Mouse (Mus musculus) embryonic facial prominence, embryonic 15.5 days (tissue): ENCODE data around the gene Ppp2r2c. TPM values are rescaled to one million over a fixed set of nuclear protein-coding genes. Genes with fewer than 3 reads are reported as not detected.

Experiments used
- ATAC-seq: fragments of 200-750 bp; cut with Nextera tagmentation; 2 replicates; pipeline ENCODE4 v1.8.0; 2017; ENCODE audit warnings: low read depth, moderate TSS enrichment; ENCODE audit not compliant: insufficient number of reproducible peaks, low FRiP score, low TSS enrichment
- H3K27ac ChIP-seq: fragments of 300-500 bp; sonication (generic); replicated peaks from 2 replicates; pipeline ENCODE4 v1.5.1; 2015; ENCODE audit warnings: mild to moderate bottlenecking, inconsistent platforms
- H3K27me3 ChIP-seq: fragments of 300-500 bp; sonication (generic); 2 replicates; pipeline ENCODE4 v1.6.1; 2015; ENCODE audit warnings: inconsistent platforms
- H3K36me3 ChIP-seq: fragments of 300-500 bp; sonication (generic); 2 replicates; pipeline ENCODE4 v1.6.1; 2015; ENCODE audit warnings: mild to moderate bottlenecking, inconsistent platforms
- H3K4me1 ChIP-seq: fragments of 300-500 bp; sonication (generic); 2 replicates; pipeline ENCODE4 v1.6.1; 2015; ENCODE audit warnings: inconsistent platforms
- H3K4me2 ChIP-seq: fragments of 300-500 bp; sonication (generic); replicated peaks from 2 replicates; pipeline ENCODE4 v1.6.1; 2015; ENCODE audit warnings: mild to moderate bottlenecking, inconsistent platforms
- H3K4me3 ChIP-seq: fragments of 300-500 bp; sonication (generic); replicated peaks from 2 replicates; pipeline ENCODE4 v1.5.1; 2015; ENCODE audit warnings: mild to moderate bottlenecking, inconsistent platforms
- H3K9ac ChIP-seq: fragments of 300-500 bp; sonication (generic); 2 replicates; pipeline ENCODE4 v1.6.1; 2015; ENCODE audit warnings: inconsistent platforms
- H3K9me3 ChIP-seq: fragments of 300-500 bp; sonication (generic); replicated peaks from 2 replicates; pipeline ENCODE4 v1.6.1; 2016; ENCODE audit warnings: inconsistent platforms
- WGBS: fragments of 180-500 bp; shearing (Covaris S2); methylation state at CpG from one replicate; pipeline ENCODE4 v1.1.7; 2015; 5-methylcytosine and 5-hydroxymethylcytosine counted together
- polyA plus RNA-seq: library from polyadenylated mRNA; unstranded; fragments of >200 nt; fragmentation: Nextera tagmentation; extraction: Ambion mirVana; gene quantifications from 2 replicates; pipeline ENCODE4 v1.2.1, GENCODE M21; 2015

Ppp2r2c gene
- polyA plus RNA-seq, 1 experiment from 2014 or later = 1.0 TPM

DNA sequence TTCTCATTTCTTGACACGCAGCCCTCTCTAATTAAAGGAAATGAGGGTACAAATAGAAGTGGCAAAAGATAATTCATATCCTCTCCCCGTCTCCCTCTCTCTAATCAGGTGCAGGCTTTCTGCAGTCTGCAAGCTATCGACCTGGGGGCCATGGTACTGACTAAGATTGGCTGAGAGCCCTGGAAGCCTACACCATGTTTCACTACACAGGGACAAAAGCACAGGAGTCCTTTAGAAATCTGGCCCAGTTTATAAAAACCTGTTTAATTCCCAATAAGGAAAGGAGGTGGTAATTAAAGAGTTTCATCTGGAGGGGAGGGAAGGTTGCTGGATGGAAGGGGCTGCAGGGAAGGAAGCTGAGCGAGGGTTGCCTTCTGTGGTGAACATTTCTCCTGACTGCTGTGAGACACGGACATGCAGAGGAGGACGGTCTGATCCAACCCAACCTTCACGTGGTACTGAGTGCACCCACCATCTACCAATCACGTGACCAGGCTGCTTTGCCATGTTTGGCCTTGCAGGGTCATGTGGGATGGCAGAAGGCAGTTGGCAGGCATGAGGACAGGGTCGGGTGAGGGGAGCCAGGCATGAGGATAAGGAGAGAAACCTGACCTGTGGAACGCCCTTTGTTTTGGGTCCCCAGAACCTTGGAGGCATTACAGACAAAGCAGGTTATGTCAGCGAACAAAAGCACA lies 30.2 kb downstream of the Ppp2r2c start:
- no peak overlapping the region for H3K4me2 ChIP-seq
- no peak overlapping the region for H3K4me3 ChIP-seq
- no peaks in the 10 kb centered on the region for H3K36me3 ChIP-seq
- no peak for ATAC-seq
- no peak overlapping the region for H3K27ac ChIP-seq
- H3K4me1 ChIP-seq = no peaks in the 10 kb centered on the region
- no peaks in the 10 kb centered on the region for H3K9me3 ChIP-seq
- H3K27me3 ChIP-seq = 0 out of 2 replicates have a peak, but pooled peaks cover 4% of the 10 kb centered on the region
- H3K9ac ChIP-seq = no peak overlapping the region
- 72% methylated on average over 11 of the region's 11 CpGs for WGBS

GRCm38 (mm10) chr5:36899392-36899791 lies 31.1 kb downstream of the Ppp2r2c start:
- Histone ChIP-seq H3K4me1 (no peaks in the 10 kb centered on the region), H3K27me3 (0 out of 2 replicates have a peak, but pooled peaks cover 4% of the 10 kb centered on the region), H3K4me3 (no peak overlapping the region), H3K9ac (no peak overlapping the region), H3K27ac (no peak overlapping the region), H3K9me3 (no peaks in the 10 kb centered on the region), H3K4me2 (no peak overlapping the region), H3K36me3 (no peaks in the 10 kb centered on the region)
- 68% methylated on average over 5 of the region's 5 CpGs for WGBS
- ATAC-seq = no peak

DNA sequence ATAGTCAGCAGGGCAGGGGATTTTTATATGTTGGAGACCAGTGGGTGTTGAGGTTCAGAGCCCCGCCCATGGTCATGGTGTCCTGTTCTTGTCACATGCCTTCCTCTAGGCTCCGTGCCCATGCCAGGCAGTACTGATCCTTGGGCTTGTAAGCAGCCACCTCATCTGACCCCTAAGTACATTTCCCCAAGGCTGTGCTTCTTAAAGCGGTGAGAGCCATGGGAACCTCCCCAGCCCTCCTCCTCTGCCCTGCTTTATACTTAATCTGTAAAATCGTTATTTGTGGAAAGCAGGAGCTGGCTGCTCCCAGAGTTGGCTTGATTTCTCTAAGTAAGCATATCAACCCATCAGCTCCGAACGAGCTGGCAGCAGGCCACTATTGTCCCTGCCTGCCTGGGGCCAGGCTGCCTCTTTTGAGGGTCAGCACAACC lies 31.9 kb downstream of the Ppp2r2c start:
- Histone ChIP-seq H3K27me3 (0 out of 2 replicates have a peak, but pooled peaks cover 4% of the 10 kb centered on the region), H3K36me3 (no peaks in the 10 kb centered on the region), H3K27ac (no peak overlapping the region), H3K9me3 (no peaks in the 10 kb centered on the region), H3K4me3 (no peak overlapping the region), H3K9ac (no peak overlapping the region), H3K4me1 (no peaks in the 10 kb centered on the region), H3K4me2 (no peak overlapping the region)
- no peak for ATAC-seq
- 52% methylated on average over 6 of the region's 6 CpGs for WGBS

- H3K4me1 ChIP-seq = no peaks in the 10 kb centered on the region
- no peak overlapping the region for H3K9ac ChIP-seq
- H3K4me2 ChIP-seq = no peak overlapping the region
- no peak overlapping the region for H3K27ac ChIP-seq
- H3K36me3 ChIP-seq = no peaks in the 10 kb centered on the region
- no peak for ATAC-seq
- no peak overlapping the region for H3K4me3 ChIP-seq
- no peaks in the 10 kb centered on the region for H3K9me3 ChIP-seq
- 0 out of 2 replicates have a peak, but pooled peaks cover 2% of the 10 kb centered on the region for H3K27me3 ChIP-seq
- WGBS = 76% methylated on average over 2 of the region's 2 CpGs
These were observed 34.5 kb downstream of the Ppp2r2c start for GRCm38 (mm10) chr5:36902807-36903206.

DNA sequence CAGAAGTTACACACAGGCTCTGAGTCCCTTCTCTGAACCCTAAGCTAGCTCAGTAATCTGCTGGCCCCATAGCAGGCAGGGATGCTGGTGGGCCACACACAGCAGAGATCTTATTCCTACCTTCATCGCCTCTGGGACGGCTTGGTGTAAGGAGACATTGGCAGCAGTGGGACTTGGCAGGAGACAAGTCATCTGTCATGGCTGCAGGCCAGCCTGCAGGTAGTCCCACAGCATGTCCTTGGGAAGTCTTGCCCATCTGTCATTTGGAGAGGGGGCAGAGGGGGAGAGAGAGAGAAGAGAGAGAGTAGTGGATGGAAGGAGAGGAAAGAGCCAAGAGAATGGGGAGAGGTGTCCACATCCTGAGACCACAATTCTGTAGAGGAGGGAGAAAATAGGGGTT lies 35.8 kb downstream of the Ppp2r2c start:
- no peak overlapping the region for H3K4me3 ChIP-seq
- no peaks in the 10 kb centered on the region for H3K9me3 ChIP-seq
- ATAC-seq = no peak
- H3K9ac ChIP-seq = no peak overlapping the region
- no peaks in the 10 kb centered on the region for H3K27me3 ChIP-seq
- WGBS = 81% methylated on average over 2 of the region's 2 CpGs
- H3K27ac ChIP-seq = no peak overlapping the region
- H3K4me1 ChIP-seq = no peaks in the 10 kb centered on the region
- no peaks in the 10 kb centered on the region for H3K36me3 ChIP-seq
- H3K4me2 ChIP-seq = no peak overlapping the region

GRCm38 (mm10) chr5:36904703-36905102 lies 36.4 kb downstream of the Ppp2r2c start:
- 72% methylated on average over 9 of the region's 9 CpGs for WGBS
- H3K4me3 ChIP-seq = no peak overlapping the region
- H3K36me3 ChIP-seq = no peaks in the 10 kb centered on the region
- H3K4me1 ChIP-seq = no peaks in the 10 kb centered on the region
- H3K9ac ChIP-seq = no peak overlapping the region
- ATAC-seq = no peak
- no peak overlapping the region for H3K27ac ChIP-seq
- no peak overlapping the region for H3K4me2 ChIP-seq
- H3K27me3 ChIP-seq = no peaks in the 10 kb centered on the region
- H3K9me3 ChIP-seq = no peaks in the 10 kb centered on the region

DNA sequence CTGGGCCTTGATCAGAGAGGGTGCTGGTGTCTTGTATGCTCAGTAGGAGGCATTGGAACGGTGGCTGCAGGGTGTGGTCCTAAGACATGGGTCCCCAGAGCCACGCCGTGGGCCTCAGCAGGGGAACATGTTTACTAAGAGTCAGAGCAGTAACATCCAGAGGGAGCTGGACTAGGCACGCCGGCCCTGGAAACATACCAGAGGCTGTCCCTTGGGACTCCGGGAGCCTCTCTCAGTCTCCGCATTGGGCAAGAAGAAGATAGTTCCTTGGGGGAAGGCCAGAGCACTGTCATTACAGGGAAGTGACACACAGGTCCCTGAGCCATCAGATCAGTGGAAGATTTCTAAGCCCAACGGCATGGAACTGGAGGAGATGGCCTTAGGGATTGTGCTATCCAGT lies 36.9 kb downstream of the Ppp2r2c start:
- no peaks in the 10 kb centered on the region for H3K36me3 ChIP-seq
- no peak overlapping the region for H3K27ac ChIP-seq
- ATAC-seq = no peak
- no peaks in the 10 kb centered on the region for H3K4me1 ChIP-seq
- no peak overlapping the region for H3K4me2 ChIP-seq
- no peaks in the 10 kb centered on the region for H3K27me3 ChIP-seq
- 67% methylated on average over 8 of the region's 8 CpGs for WGBS
- H3K4me3 ChIP-seq = no peak overlapping the region
- no peaks in the 10 kb centered on the region for H3K9me3 ChIP-seq
- no peak overlapping the region for H3K9ac ChIP-seq

- Histone ChIP-seq H3K27me3 (peaks cover 8% of the 10 kb centered on the region; the same call in 1 of the 2 replicates), H3K9ac (no peak overlapping the region), H3K9me3 (no peaks in the 10 kb centered on the region), H3K27ac (no peak overlapping the region), H3K4me3 (no peak overlapping the region), H3K4me1 (no peaks in the 10 kb centered on the region), H3K4me2 (no peak overlapping the region), H3K36me3 (no peaks in the 10 kb centered on the region)
- no peak for ATAC-seq
- WGBS = 34% methylated on average over 10 of the region's 10 CpGs
These were observed 39.4 kb downstream of the Ppp2r2c start for GRCm38 (mm10) chr5:36907695-36908094.

- H3K9me3 ChIP-seq = no peaks in the 10 kb centered on the region
- H3K4me2 ChIP-seq = no peak overlapping the region
- no peaks in the 10 kb centered on the region for H3K36me3 ChIP-seq
- H3K4me1 ChIP-seq = no peaks in the 10 kb centered on the region
- H3K9ac ChIP-seq = no peak overlapping the region
- H3K27ac ChIP-seq = no peak overlapping the region
- peaks cover 8% of the 10 kb centered on the region; the same call in 1 of the 2 replicates for H3K27me3 ChIP-seq
- no peak for ATAC-seq
- WGBS = 83% methylated on average over 21 of the region's 21 CpGs
- H3K4me3 ChIP-seq = no peak overlapping the region
These were observed 41.2 kb downstream of the Ppp2r2c start for GRCm38 (mm10) chr5:36909545-36909944.

- no peaks in the 10 kb centered on the region for H3K9me3 ChIP-seq
- no peak overlapping the region for H3K9ac ChIP-seq
- H3K27ac ChIP-seq = no peak overlapping the region
- no peak for ATAC-seq
- peaks cover 8% of the 10 kb centered on the region; the same call in 1 of the 2 replicates for H3K27me3 ChIP-seq
- no peaks in the 10 kb centered on the region for H3K36me3 ChIP-seq
- H3K4me1 ChIP-seq = no peaks in the 10 kb centered on the region
- no peak overlapping the region for H3K4me3 ChIP-seq
- 36% methylated on average over 7 of the region's 7 CpGs for WGBS
- no peak overlapping the region for H3K4me2 ChIP-seq
These were observed 42.7 kb downstream of the Ppp2r2c start for GRCm38 (mm10) chr5:36910980-36911379.

GRCm38 (mm10) chr5:36911759-36912352 lies 43.5 kb downstream of the Ppp2r2c start:
- H3K9me3 ChIP-seq = no peaks in the 10 kb centered on the region
- H3K4me3 ChIP-seq = no peak overlapping the region
- H3K4me2 ChIP-seq = no peak overlapping the region
- 72% methylated on average over 11 of the region's 11 CpGs for WGBS
- ATAC-seq = no peak
- no peak overlapping the region for H3K9ac ChIP-seq
- no peaks in the 10 kb centered on the region for H3K36me3 ChIP-seq
- no peak overlapping the region for H3K27ac ChIP-seq
- H3K27me3 ChIP-seq = peaks cover 8% of the 10 kb centered on the region; the same call in 1 of the 2 replicates
- H3K4me1 ChIP-seq = no peaks in the 10 kb centered on the region
